Mouse (Mus musculus) stomach, postnatal 0 days (tissue): ENCODE measurements around the gene Asb15.

ENCODE experiments used
- CTCF ChIP-seq: IDR thresholded peaks from 2 replicates; pipeline ENCODE4 v1.5.1; 2016; ENCODE audit warnings: antibody characterized with exemption, low read depth, mild to moderate bottlenecking, moderate library complexity
- EP300 ChIP-seq: optimal IDR thresholded peaks from 2 replicates; pipeline ENCODE3; 2016; ENCODE audit warnings: antibody characterized with exemption

- TF ChIP-seq CTCF (no peak), EP300 (no peak)
Observed at GRCm38 (mm10) chr6:24532804-24533203, 4.9 kb downstream of the Asb15 start.
